Comparison of ENCODE assay signal across 7 mouse cellular contexts in the genomic region with DNA sequence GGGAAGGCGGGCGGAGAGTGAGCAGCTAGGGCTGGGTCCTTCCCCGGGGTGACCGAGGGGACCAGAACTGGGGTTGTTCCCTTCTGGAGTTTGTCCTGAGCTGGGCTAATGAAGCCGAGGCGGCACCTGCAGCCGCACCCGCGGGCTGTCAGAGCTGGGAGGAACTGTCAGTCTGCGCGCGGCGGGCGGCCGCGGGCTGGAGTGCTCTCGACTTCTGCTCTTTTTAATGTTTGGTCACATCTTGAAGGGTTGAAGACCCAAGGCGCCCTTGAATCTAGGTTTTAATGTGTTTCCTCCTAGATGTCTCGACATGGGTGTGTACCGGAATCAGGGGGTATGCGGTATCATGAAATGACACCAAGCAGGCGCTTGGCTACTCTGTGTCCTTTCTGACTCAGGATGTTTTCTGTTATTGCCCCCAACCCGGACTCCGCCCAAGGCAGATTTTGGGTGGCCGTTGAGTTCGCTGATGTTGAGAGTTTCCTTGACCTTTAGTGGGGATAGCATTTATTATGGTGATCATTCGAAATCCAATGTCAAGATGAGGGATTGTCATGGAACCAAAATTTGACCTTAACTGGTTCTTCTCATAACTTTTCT. TPM values are rescaled to one million over a fixed set of nuclear protein-coding genes. Genes with fewer than 3 reads are reported as not detected.
DNase-seq lines count a peak whose midpoint lies in the region; ATAC-seq and TF ChIP-seq lines count a peak whose summit lies in the region.

No protein-coding gene starts in this region.

- peak overlapping the region; percentile 62 to 96 for H3K4me3 ChIP-seq in MEL (ENCODE audit: control insufficient read depth in 1 of 2, insufficient read depth in 1 of 2, low read depth in 2 of 2, low read length in 2 of 2)
- peak overlapping the region; percentile 87 for H3K4me3 ChIP-seq in heart, embryonic 13.5 days
- peak overlapping the region; percentile 87 for H3K4me3 ChIP-seq in lung, embryonic 14.5 days (ENCODE audit: low read depth, low read length)
- peak overlapping the region; percentile 98 for H3K4me3 ChIP-seq in neural tube, embryonic 15.5 days (replicated peaks)

- peak overlapping the region; percentile 17; the same call in 1 of the 2 replicates for H3K27ac ChIP-seq in MEL (ENCODE audit: control insufficient read depth, low read depth, low read length)
- peak overlapping the region; percentile 99 for H3K27ac ChIP-seq in heart, embryonic 13.5 days (replicated peaks)
- H3K27ac ChIP-seq in lung, embryonic 14.5 days (ENCODE audit: low read depth) = peak overlapping the region; percentile 96; the same call in 1 of the 2 replicates
- peak overlapping the region; percentile 100 for H3K27ac ChIP-seq in neural tube, embryonic 15.5 days (replicated peaks)

- no peak for ATAC-seq in heart, embryonic 13.5 days (ENCODE audit: extremely low read depth, insufficient number of reproducible peaks, low FRiP score, low TSS enrichment)
- no peak for ATAC-seq in lung, embryonic 14.5 days (ENCODE audit: insufficient read depth)
- no peak for ATAC-seq in neural tube, embryonic 15.5 days (ENCODE audit: low FRiP score)

- 0 out of 4 replicates have a peak, but pooled peaks of 1 of the 2 experiments have one; percentile 29 for TF ChIP-seq POLR2A in MEL (IDR thresholded peaks at IDR 0.05; ENCODE audit: control insufficient read depth in 1 of 2, insufficient read depth in 1 of 2, low read depth in 1 of 2, low read length in 2 of 2, poor library complexity in 1 of 2)

- peaks cover 1 to 23% of the 10 kb centered on the region in 2 experiments; a peak in 3 of 4 replicates for H3K36me3 ChIP-seq in MEL (ENCODE audit: control insufficient read depth in 1 of 2, insufficient read depth in 2 of 2, low read length in 2 of 2)
- H3K36me3 ChIP-seq in heart, embryonic 13.5 days = peaks cover 2% of the 10 kb centered on the region; the same call in 1 of the 2 replicates
- no peaks in the 10 kb centered on the region for H3K36me3 ChIP-seq in lung, embryonic 14.5 days (ENCODE audit: insufficient read depth)
- no peaks in the 10 kb centered on the region for H3K36me3 ChIP-seq in neural tube, embryonic 15.5 days

- H3K79me2 ChIP-seq in MEL (ENCODE audit: control insufficient read depth, insufficient read depth, low read length, poor library complexity) = peaks cover 21% of the 10 kb centered on the region

- TF ChIP-seq EP300 in MEL (IDR thresholded peaks at IDR 0.05; ENCODE audit: low read depth in 1 of 2, low read length in 2 of 2) = peak in 1 of 2 experiments; percentile 25; a peak in 1 of 4 replicates

- DNase-seq in CD4-positive helper T cell, adult 2 months (ENCODE audit: low read depth, low spot score) = peak; percentile 60
- DNase-seq in MEL (ENCODE audit: low read depth, low spot score) = peak; percentile 80
- DNase-seq in embryo, embryonic 10.5 days (ENCODE audit: low spot score) = peak; percentile 45
- peak; percentile 43 to 64 for DNase-seq in kidney, postnatal 25 days
- peak; percentile 46 for DNase-seq in lung, embryonic 14.5 days

- peaks cover 11 to 25% of the 10 kb centered on the region in 2 experiments for H3K4me1 ChIP-seq in MEL (ENCODE audit: control insufficient read depth in 1 of 2, insufficient read depth in 2 of 2, low read length in 2 of 2)
- peaks cover 25% of the 10 kb centered on the region for H3K4me1 ChIP-seq in heart, embryonic 13.5 days
- peaks cover 3% of the 10 kb centered on the region; the same call in 1 of the 2 replicates for H3K4me1 ChIP-seq in lung, embryonic 14.5 days (ENCODE audit: insufficient read depth)
- H3K4me1 ChIP-seq in neural tube, embryonic 15.5 days = peaks cover 22% of the 10 kb centered on the region

- H3K27me3 ChIP-seq in MEL (ENCODE audit: control insufficient read depth in 1 of 2, insufficient read depth in 2 of 2, low read length in 2 of 2) = no peaks in the 10 kb centered on the region
- H3K27me3 ChIP-seq in heart, embryonic 13.5 days (replicated peaks) = no peaks in the 10 kb centered on the region
- no peaks in the 10 kb centered on the region for H3K27me3 ChIP-seq in lung, embryonic 14.5 days (ENCODE audit: insufficient read depth, low read length)
- H3K27me3 ChIP-seq in neural tube, embryonic 15.5 days (replicated peaks) = no peaks in the 10 kb centered on the region

- H3K9ac ChIP-seq in MEL (ENCODE audit: control insufficient read depth, low read depth, low read length, poor library complexity, severe bottlenecking) = peak overlapping the region; percentile 83
- peak overlapping the region; percentile 98 for H3K9ac ChIP-seq in heart, embryonic 13.5 days
- H3K9ac ChIP-seq in lung, embryonic 14.5 days = peak overlapping the region; percentile 87
- peak overlapping the region; percentile 100 for H3K9ac ChIP-seq in neural tube, embryonic 15.5 days (replicated peaks)

- WGBS in heart, embryonic 13.5 days = under 1% methylated on average over 27 of the region's 27 CpGs
- WGBS in lung, embryonic 14.5 days = 1% methylated on average over 27 of the region's 27 CpGs
- under 1% methylated on average over 25 of the region's 27 CpGs for WGBS in neural tube, embryonic 15.5 days

- TF ChIP-seq CTCF in MEL (IDR thresholded peaks at IDR 0.05 in 2 of 3, conservative IDR thresholded peaks at IDR 0.05 in 1 of 3; ENCODE audit: control insufficient read depth in 1 of 3, insufficient read depth in 1 of 3, low read depth in 2 of 3, low read length in 3 of 3, poor library complexity in 1 of 3, severe bottlenecking in 1 of 3) = no peak
- no peak for TF ChIP-seq CTCF in lung, embryonic 14.5 days (IDR thresholded peaks at IDR 0.05; ENCODE audit: low read depth)

- no peak for TF ChIP-seq RAD21 in MEL (IDR thresholded peaks at IDR 0.05; ENCODE audit: low read depth, low read length)

- H3K9me3 ChIP-seq in MEL (replicated peaks; ENCODE audit: insufficient read depth, low read length) = no peaks in the 10 kb centered on the region
- no peaks in the 10 kb centered on the region for H3K9me3 ChIP-seq in heart, embryonic 13.5 days
- H3K9me3 ChIP-seq in lung, embryonic 14.5 days (ENCODE audit: low read depth, low read length) = no peaks in the 10 kb centered on the region
- H3K9me3 ChIP-seq in neural tube, embryonic 15.5 days (replicated peaks) = no peaks in the 10 kb centered on the region

- H3K4me2 ChIP-seq in heart, embryonic 13.5 days = peak overlapping the region; percentile 84
- H3K4me2 ChIP-seq in lung, embryonic 14.5 days = peak overlapping the region; percentile 90
- peak overlapping the region; percentile 72 for H3K4me2 ChIP-seq in neural tube, embryonic 15.5 days

TF ChIP-seq in MEL, 35 proteins besides CTCF, POLR2A, EP300 and RAD21 (continues in another document):
- no peak for TF ChIP-seq ZC3H11A (IDR thresholded peaks at IDR 0.05; ENCODE audit: low read depth, low read length)
- no peak for TF ChIP-seq NELFE (IDR thresholded peaks at IDR 0.05; ENCODE audit: low read depth, low read length)
- TF ChIP-seq GABPA (IDR thresholded peaks at IDR 0.05; ENCODE audit: low read depth, low read length) = no peak
- no peak for TF ChIP-seq MEF2A (IDR thresholded peaks at IDR 0.05; ENCODE audit: extremely low read depth, insufficient replicate concordance, low read depth, low read length, poor library complexity, severe bottlenecking)
- TF ChIP-seq MAX (IDR thresholded peaks at IDR 0.05; ENCODE audit: low read length) = no peak
- no peak for TF ChIP-seq USF2 (IDR thresholded peaks at IDR 0.05; ENCODE audit: borderline replicate concordance in 1 of 2, insufficient read depth in 1 of 2, low read depth in 1 of 2, low read length in 2 of 2)
- no peak for TF ChIP-seq TCF12 (IDR thresholded peaks at IDR 0.05; ENCODE audit: low read depth, low read length)
- no peak for TF ChIP-seq JUND (IDR thresholded peaks at IDR 0.05; ENCODE audit: low read depth, low read length)
- TF ChIP-seq SIN3A (IDR thresholded peaks at IDR 0.05; ENCODE audit: low read length) = peak; percentile 80
- TF ChIP-seq NRF1 (IDR thresholded peaks at IDR 0.05; ENCODE audit: insufficient read depth, low read depth, low read length, poor library complexity, severe bottlenecking) = no peak
- no peak for TF ChIP-seq POLR2AphosphoS5 (IDR thresholded peaks at IDR 0.05; ENCODE audit: borderline replicate concordance, low read depth, low read length)
- TF ChIP-seq SMC3 (IDR thresholded peaks at IDR 0.05; ENCODE audit: low read depth, low read length) = no peak
- TF ChIP-seq HCFC1 (IDR thresholded peaks at IDR 0.05; ENCODE audit: low read depth, low read length) = 0 out of 2 replicates have a peak, but pooled peaks have one; percentile 23
- TF ChIP-seq MXI1 (IDR thresholded peaks at IDR 0.05; ENCODE audit: low read depth, low read length) = peak; percentile 72
- TF ChIP-seq MAZ (IDR thresholded peaks at IDR 0.05; ENCODE audit: low read depth, low read length) = no peak
- TF ChIP-seq MYB (IDR thresholded peaks at IDR 0.05; ENCODE audit: low read depth, low read length) = no peak
- TF ChIP-seq ETS1 (IDR thresholded peaks at IDR 0.05; ENCODE audit: low read depth, low read length) = peak; percentile 40; the same call in 1 of the 2 replicates
- TF ChIP-seq MAFK (IDR thresholded peaks at IDR 0.05; ENCODE audit: borderline replicate concordance, low read depth, low read length) = no peak
- no peak for TF ChIP-seq ZNF384 (IDR thresholded peaks at IDR 0.05; ENCODE audit: low read depth, low read length)
- no peak for TF ChIP-seq CHD1 (IDR thresholded peaks at IDR 0.05; ENCODE audit: low read depth, low read length)
- no peak for TF ChIP-seq ZKSCAN1 (IDR thresholded peaks at IDR 0.05; ENCODE audit: low read depth, low read length)
- no peak for TF ChIP-seq POLR2AphosphoS2 (IDR thresholded peaks at IDR 0.05; ENCODE audit: low read length)
- no peak for TF ChIP-seq GATA1 (IDR thresholded peaks at IDR 0.05; ENCODE audit: low read depth, low read length)
- TF ChIP-seq RCOR1 (IDR thresholded peaks at IDR 0.05; ENCODE audit: low read depth, low read length) = no peak
- no peak for TF ChIP-seq USF1 (IDR thresholded peaks at IDR 0.05; ENCODE audit: low read depth, low read length)
- TF ChIP-seq UBTF (IDR thresholded peaks at IDR 0.05; ENCODE audit: borderline replicate concordance, insufficient read depth, low read depth, low read length) = peak; percentile 98
- peak; percentile 95 for TF ChIP-seq TBP (IDR thresholded peaks at IDR 0.05; ENCODE audit: low read depth, low read length)
- TF ChIP-seq CHD2 (IDR thresholded peaks at IDR 0.05; ENCODE audit: low read length) = no peak
- no peak for TF ChIP-seq MYC (IDR thresholded peaks at IDR 0.05; ENCODE audit: low read depth, low read length)

RNA-seq across cellular contexts. Expression of a gene that starts 2.3 kb away (rescaled TPM):
- 0.69 and 0.82 TPM in 2 replicates for total RNA-seq in MEL (2012; rRNA removed)
- 1 to 10 TPM in 1 of 2 experiments, not detected in 1; 2.0 TPM for polyA plus RNA-seq in MEL (2012; ENCODE audit: insufficient read depth in 1 of 2, insufficient read length in 2 of 2, low read depth in 1 of 2, low replicate concordance in 2 of 2, missing spikeins in 1 of 2)
- 3.8 and 4.7 TPM in 2 replicates for polyA plus RNA-seq in heart, embryonic 13.5 days (2015; fragmentation: Nextera tagmentation; extraction: Ambion mirVana)
- 1.8 and 1.9 TPM in 2 replicates for polyA plus RNA-seq in lung, embryonic 14.5 days (2014; fragmentation: Nextera tagmentation; extraction: Ambion mirVana)
- polyA plus RNA-seq in neural tube, embryonic 15.5 days (2015; fragmentation: Nextera tagmentation; extraction: Ambion mirVana) = 12.9 and 15.6 TPM in 2 replicates

Comparison
In these comparisons a context has a peak if more than half of its experiments do, and no peak if none do; other contexts are left out.
1. H3K27ac ChIP-seq: peak in every context shown above with its lines; median percentile 100 in neural tube, embryonic 15.5 days; 99 in heart, embryonic 13.5 days; 96 in lung, embryonic 14.5 days; 17 in MEL.